Mouse (Mus musculus) lung, adult 2 months (tissue): ENCODE results near the gene Prkx.

Experiments used
- CTCF ChIP-seq: fragments of 200-500 bp; IDR thresholded peaks from 2 replicates; pipeline ENCODE4 v1.5.1; 2011; ENCODE audit warnings: mild to moderate bottlenecking, low read length, control low read depth; ENCODE audit not compliant: insufficient read depth
- POLR2A ChIP-seq: fragments of 200-500 bp; IDR thresholded peaks from 2 replicates; pipeline ENCODE4 v1.6.1; 2011; ENCODE audit warnings: low read depth, mild to moderate bottlenecking, control low read depth, low read length, borderline replicate concordance; ENCODE audit errors: extremely low read depth

DNA sequence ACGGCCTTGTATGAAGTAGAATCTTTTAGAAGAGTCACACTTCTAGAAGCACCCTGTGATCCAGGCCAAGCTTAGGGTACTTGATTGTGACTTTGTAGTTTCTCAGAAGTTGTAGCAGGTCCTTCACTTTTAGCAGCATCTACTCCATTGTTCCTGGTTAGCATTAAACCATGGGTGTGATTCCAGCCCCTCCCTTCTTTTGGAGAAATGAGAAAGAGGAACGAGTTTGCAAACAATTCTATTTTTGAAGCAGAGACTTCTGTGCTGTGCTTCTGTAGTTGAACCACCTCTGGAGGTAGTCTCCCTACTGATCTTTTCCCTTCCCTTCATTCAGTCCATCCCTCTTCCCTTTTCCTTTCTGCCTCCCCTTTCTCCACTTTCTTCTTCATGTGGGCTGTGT is 6.2 kb upstream of the Prkx start:
- TF ChIP-seq CTCF: no peak
- no peak for TF ChIP-seq POLR2A
